Mouse (Mus musculus) bone marrow macrophage, adult 2 months (primary cell): ENCODE results near the gene Fahd1.

Source experiments
- CTCF ChIP-seq: IDR thresholded peaks from 2 replicates; pipeline ENCODE4 v1.5.1; 2012; ENCODE audit warnings: low read depth, mild to moderate bottlenecking, low read length, moderate library complexity
- POLR2A ChIP-seq: IDR thresholded peaks from 2 replicates; pipeline ENCODE4 v1.6.1; 2012; ENCODE audit warnings: mild to moderate bottlenecking, low read depth, low read length, borderline replicate concordance

DNA sequence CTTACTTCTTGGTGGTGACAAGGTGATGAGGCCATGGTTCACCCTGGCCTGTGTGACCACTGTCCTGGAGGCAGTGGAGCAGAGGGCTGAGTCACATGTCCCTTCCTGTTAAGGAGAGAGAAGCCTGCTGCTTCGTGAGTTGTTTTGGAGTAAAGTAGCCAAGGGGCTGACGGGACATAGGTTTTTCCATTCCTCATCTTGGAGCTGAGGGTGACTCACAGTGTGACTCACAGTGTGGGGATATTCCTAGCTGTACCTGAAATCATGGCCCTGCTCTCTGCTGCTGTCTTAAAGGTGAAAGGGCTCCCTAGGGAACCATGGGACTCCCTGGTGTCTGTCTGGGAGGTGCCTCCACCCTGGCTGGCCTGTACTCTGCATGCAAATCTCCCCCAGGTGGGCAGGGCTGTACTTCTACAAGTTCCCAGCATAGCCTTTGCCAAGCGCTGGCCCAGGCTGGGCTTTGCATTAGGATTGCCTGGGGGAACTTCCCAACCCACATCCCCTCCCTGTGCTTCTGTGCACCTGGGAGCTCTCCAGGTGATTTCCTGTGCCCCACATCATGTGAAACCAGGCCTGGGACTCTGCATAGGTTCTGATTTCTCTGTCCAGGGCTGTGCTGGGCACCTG lies 5.8 kb upstream of the Fahd1 start:
- TF ChIP-seq CTCF (no peak), POLR2A (no peak)
